Mouse (Mus musculus): ENCODE measurements around the gene Ncl. TPM values are rescaled to one million over a fixed set of nuclear protein-coding genes. Genes with fewer than 3 reads are reported as not detected.

Gene Ncl
- polyA plus RNA-seq (2017; shearing (Covaris generic)), result 426 TPM

DNA sequence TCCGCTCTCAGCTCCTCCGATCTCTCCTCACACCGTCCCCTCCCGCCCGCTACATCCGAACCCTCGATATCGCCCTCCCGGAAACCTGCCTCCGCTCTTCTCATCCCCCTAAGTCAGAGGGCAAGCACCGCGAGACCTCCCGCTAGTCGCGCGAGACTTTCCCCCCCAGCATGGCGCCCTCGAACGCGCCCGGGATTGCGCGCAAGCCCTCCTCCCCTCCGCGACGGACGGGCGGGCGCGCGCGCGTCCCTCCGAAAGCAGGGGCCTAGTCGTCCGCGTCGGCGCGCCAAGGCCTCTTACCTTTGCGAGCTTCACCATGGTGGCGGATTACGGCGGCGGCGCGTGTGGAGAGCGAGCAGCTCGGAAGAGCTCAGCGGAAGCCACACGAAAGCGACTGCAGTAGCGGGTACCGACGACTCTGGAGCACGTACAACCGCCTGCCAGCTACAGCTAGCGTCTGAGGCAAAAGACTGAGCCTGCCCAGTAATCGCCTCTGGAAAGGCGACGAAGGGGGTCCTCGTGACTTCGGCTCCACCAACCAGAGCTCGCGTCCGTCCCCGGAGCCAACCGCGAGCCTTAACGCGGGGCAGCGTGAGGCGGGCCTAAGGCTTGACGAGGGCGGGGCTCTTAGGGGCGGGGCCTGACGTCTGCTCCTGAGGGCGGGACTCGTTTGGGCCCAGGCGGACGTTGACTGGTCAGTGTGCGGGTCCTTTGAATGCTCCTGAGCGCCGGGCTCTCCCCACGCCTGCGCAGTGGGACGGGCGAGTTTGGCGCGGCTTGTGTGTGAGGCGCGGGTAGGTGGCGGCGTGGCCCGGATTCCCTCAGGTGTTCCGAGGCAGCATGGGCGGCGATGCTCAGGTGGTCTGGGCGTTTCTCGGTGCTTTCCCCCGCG lies at the start of gene Ncl:
Ncl (minus strand) TSS at position 495 of the 892 bp plus-strand sequence.

DNA sequence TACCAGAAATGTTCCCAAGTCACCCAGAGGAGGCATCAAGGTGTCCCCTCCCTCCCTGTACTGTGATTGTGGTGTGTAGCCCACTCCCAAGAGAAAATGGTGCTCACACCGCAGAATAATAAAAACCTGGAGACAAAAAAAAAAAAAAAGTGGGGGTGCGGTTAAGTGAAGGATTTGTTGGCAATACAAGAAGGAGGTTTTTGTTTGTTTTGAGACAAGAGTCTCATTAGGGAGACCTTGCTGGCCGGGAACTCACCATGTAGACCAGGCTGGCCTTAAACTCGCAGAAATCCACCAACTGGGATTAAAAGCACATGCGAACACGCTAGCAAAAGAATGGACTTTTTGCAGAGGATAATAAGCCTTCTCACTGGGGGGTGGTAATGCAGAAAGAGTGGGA lies 56.7 kb downstream of the Ncl start, which contains the start of gene B3gnt7:
B3gnt7 (plus strand) TSS at position 301 of the 400 bp plus-strand sequence.

Other genes starting within 250 kb of the Ncl start
- gene Htr2b, start 247.4 kb downstream of the Ncl start, polyA plus RNA-seq (2017; shearing (Covaris generic)), result 0.43 TPM
- gene Gm21972, start 225.8 kb downstream of the Ncl start, polyA plus RNA-seq (2017; shearing (Covaris generic)), result not detected
- 11.0 TPM for gene Armc9, start 204.6 kb downstream of the Ncl start, polyA plus RNA-seq (2017; shearing (Covaris generic))
- not detected for gene B3gnt7, start 56.6 kb downstream of the Ncl start, polyA plus RNA-seq (2017; shearing (Covaris generic))
- gene Nmur1, start 66.8 kb upstream of the Ncl start, polyA plus RNA-seq (2017; shearing (Covaris generic)), result 2.1 TPM
- not detected for gene Tex44, start 66.9 kb upstream of the Ncl start, polyA plus RNA-seq (2017; shearing (Covaris generic))
- gene Ptma, start 167.3 kb upstream of the Ncl start, polyA plus RNA-seq (2017; shearing (Covaris generic)), result 1,759 TPM
- gene Pde6d, start 223.2 kb upstream of the Ncl start, polyA plus RNA-seq (2017; shearing (Covaris generic)), result 61.5 TPM
- 37.3 TPM for gene Cops7b, start 223.5 kb upstream of the Ncl start, polyA plus RNA-seq (2017; shearing (Covaris generic))

All from inflammation-experienced regulatory T-cells, adult 16 weeks (primary cell).